Mouse (Mus musculus) CH12.LX (cell line): ENCODE measurements around the gene Epha2.

Experiments used
- BHLHE40 ChIP-seq: IDR thresholded peaks from 2 replicates; pipeline ENCODE4 v1.6.1; 2011; ENCODE audit warnings: mild to moderate bottlenecking, low read depth, low read length, improper control_type of control experiment
- CHD2 ChIP-seq: IDR thresholded peaks from 2 replicates; pipeline ENCODE4 v1.6.1; 2011; ENCODE audit warnings: low read length, improper control_type of control experiment
- CTCF ChIP-seq, 2 experiments: IDR thresholded peaks in 1 of 2; conservative IDR thresholded peaks in 1 of 2; 2 replicates each; pipeline ENCODE4 v1.5.1; 2011 to 2012; ENCODE audit warnings: low read depth in 2 of 2, low read length in 2 of 2, improper control_type of control experiment in 1 of 2, inconsistent platforms in 1 of 2, mild to moderate bottlenecking in 1 of 2, moderate library complexity in 1 of 2
- EP300 ChIP-seq: IDR thresholded peaks from 2 replicates; pipeline ENCODE4 v1.6.1; 2011; ENCODE audit warnings: low read length, improper control_type of control experiment
- GABPA ChIP-seq: IDR thresholded peaks from 2 replicates; pipeline ENCODE4 v1.6.1; 2012; ENCODE audit warnings: low read depth, low read length, improper control_type of control experiment, inconsistent platforms; ENCODE audit not compliant: insufficient replicate concordance
- HCFC1 ChIP-seq: IDR thresholded peaks from 2 replicates; pipeline ENCODE4 v1.6.1; 2012; ENCODE audit warnings: low read depth, mild to moderate bottlenecking, inconsistent platforms, low read length, improper control_type of control experiment
- JUND ChIP-seq: conservative IDR thresholded peaks from 2 replicates; pipeline ENCODE4 v1.6.1; 2011; ENCODE audit warnings: low read depth, low read length, improper control_type of control experiment
- MAFK ChIP-seq: IDR thresholded peaks from 2 replicates; pipeline ENCODE4 v1.6.1; 2011; ENCODE audit warnings: low read length, improper control_type of control experiment; ENCODE audit not compliant: insufficient replicate concordance
- POLR2A ChIP-seq: IDR thresholded peaks from 2 replicates; pipeline ENCODE4 v1.6.1; 2011; ENCODE audit warnings: low read depth, mild to moderate bottlenecking, improper control_type of control experiment, low read length
- SIN3A ChIP-seq: IDR thresholded peaks from 2 replicates; pipeline ENCODE4 v1.6.1; 2012; ENCODE audit warnings: low read length, improper control_type of control experiment, inconsistent platforms

- TF ChIP-seq EP300, result no peak
- no peak for TF ChIP-seq GABPA
- TF ChIP-seq POLR2A, result no peak
- no peak for TF ChIP-seq HCFC1
- TF ChIP-seq CHD2, result no peak
- no peak for TF ChIP-seq JUND
- TF ChIP-seq CTCF (conservative IDR thresholded peaks at IDR 0.05 in 1 of 2, IDR thresholded peaks at IDR 0.05 in 1 of 2; ENCODE audit: low read depth in 2 of 2, low read length in 2 of 2), result no peak
- no peak for TF ChIP-seq MAFK
- TF ChIP-seq SIN3A, result no peak
- TF ChIP-seq BHLHE40, result no peak
Measured at GRCm38 (mm10) chr4:141316498-141317180, 15.6 kb downstream of the Epha2 start.
